Mouse (Mus musculus): ENCODE measurements around the gene Six2. TPM values are rescaled to one million over a fixed set of nuclear protein-coding genes. Genes with fewer than 3 reads are reported as not detected.

The Six2 gene
- polyA plus RNA-seq, 1 experiment from 2014 or later = 13.2 TPM

DNA sequence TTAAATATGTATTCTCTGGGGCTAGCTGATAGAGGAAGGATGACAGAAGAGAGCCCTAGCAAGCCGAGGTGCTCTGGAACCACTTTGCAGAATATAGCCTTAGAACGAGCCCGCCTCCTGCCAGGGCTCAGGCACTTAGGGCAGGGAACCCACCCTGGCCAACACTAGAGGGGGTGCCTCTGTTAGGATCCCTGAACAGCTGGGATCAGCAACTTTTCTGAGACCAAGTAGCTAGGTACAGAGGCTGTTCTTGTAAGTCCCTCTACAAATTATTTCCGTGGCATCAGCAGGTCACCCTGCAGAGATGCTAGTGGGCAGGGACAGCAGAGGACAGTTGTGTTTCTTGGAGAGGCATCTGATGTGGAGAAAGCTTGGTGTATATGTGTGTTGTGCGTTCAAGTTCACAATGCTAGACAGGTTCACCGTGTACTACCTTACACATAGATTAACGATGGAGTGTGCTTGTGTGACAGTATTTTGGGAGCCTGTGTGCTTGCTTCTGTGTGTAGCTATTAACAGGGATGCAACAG, 5.8 kb downstream of the Six2 start:
- no peak for DNase-seq (ENCODE audit: low spot score)
- Histone ChIP-seq H3K27ac (replicated peaks; ENCODE audit: low read depth, low read length) (peak overlapping the region; percentile 76), H3K9ac (ENCODE audit: low read depth, low read length) (peak overlapping the region; percentile 92), H3K27me3 (replicated peaks; ENCODE audit: control insufficient read depth, insufficient read depth, low read length) (peaks cover 65% of the 10 kb centered on the region), H3K9me3 (ENCODE audit: control insufficient read depth, low read length) (no peaks in the 10 kb centered on the region), H3K4me3 (ENCODE audit: low read depth, low read length) (peak overlapping the region; percentile 66), H3K4me1 (ENCODE audit: control insufficient read depth, insufficient read depth, low read length) (peaks cover 14% of the 10 kb centered on the region), H3K4me2 (ENCODE audit: low read depth, low read length) (peak overlapping the region; percentile 72), H3K36me3 (ENCODE audit: control insufficient read depth, insufficient read depth, low read length) (peaks cover 9% of the 10 kb centered on the region)
- 29% methylated on average over 7 of the region's 7 CpGs for WGBS
- no peak for ATAC-seq (ENCODE audit: low read depth)

- DNase-seq (ENCODE audit: low spot score) (no peak), ATAC-seq (ENCODE audit: low read depth) (no peak)
- Histone ChIP-seq H3K36me3 (ENCODE audit: control insufficient read depth, insufficient read depth, low read length) (peaks cover 9% of the 10 kb centered on the region), H3K4me2 (ENCODE audit: low read depth, low read length) (peak overlapping the region; percentile 72), H3K4me1 (ENCODE audit: control insufficient read depth, insufficient read depth, low read length) (peaks cover 14% of the 10 kb centered on the region; the same call in 1 of the 2 replicates), H3K9ac (ENCODE audit: low read depth, low read length) (peak overlapping the region; percentile 92), H3K9me3 (ENCODE audit: control insufficient read depth, low read length) (no peaks in the 10 kb centered on the region), H3K27ac (replicated peaks; ENCODE audit: low read depth, low read length) (peak overlapping the region; percentile 76; the same call in 1 of the 2 replicates), H3K27me3 (replicated peaks; ENCODE audit: control insufficient read depth, insufficient read depth, low read length) (peaks cover 62% of the 10 kb centered on the region), H3K4me3 (ENCODE audit: low read depth, low read length) (peak overlapping the region; percentile 66)
- WGBS = 18% methylated on average over 6 of the region's 6 CpGs
Observed at GRCm38 (mm10) chr17:85681741-85682140, 6.3 kb downstream of the Six2 start.

DNA sequence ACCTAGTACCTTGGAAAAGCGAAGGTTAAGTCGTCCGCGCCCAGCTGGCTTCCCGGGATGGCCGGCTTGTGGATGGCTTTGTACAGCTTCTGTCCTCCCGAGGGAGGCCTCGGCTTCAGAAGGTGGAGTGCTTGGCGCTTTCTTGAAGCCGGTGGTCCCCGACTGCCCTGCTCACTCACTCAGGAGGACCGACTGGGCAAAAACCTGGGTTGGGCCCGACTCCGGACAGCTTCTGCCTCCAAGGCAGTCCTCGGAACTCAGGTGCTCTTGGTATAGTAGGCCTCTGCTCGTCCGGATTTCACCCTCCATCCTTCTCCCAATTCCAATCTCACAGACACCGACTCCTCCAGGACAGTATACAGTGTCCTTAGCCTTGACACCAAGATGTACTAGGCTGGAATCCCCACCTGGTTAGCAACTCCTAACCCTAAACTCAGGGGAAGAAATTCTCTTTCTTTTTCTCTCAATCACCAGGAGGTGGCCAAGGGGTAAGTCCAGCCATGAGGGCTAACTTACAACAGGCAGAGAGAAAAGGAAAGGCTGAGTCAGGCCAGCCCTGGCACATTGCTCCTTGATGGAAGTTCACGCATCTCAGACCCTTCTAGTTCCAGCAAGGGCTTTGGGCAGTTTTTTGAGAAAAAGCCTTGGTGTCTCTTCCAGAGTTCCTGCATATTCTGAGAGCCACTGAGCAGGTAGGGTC, 7.1 kb downstream of the Six2 start:
- peaks cover 61% of the 10 kb centered on the region for H3K27me3 ChIP-seq (replicated peaks; ENCODE audit: control insufficient read depth, insufficient read depth, low read length)
- H3K36me3 ChIP-seq (ENCODE audit: control insufficient read depth, insufficient read depth, low read length) = peaks cover 9% of the 10 kb centered on the region
- no peak for ATAC-seq (ENCODE audit: low read depth)
- peak overlapping the region; percentile 66 for H3K4me3 ChIP-seq (ENCODE audit: low read depth, low read length)
- peak overlapping the region; percentile 72 for H3K4me2 ChIP-seq (ENCODE audit: low read depth, low read length)
- 15% methylated on average over 16 of the region's 19 CpGs for WGBS
- H3K9ac ChIP-seq (ENCODE audit: low read depth, low read length) = peak overlapping the region; percentile 92
- no peak for DNase-seq (ENCODE audit: low spot score)
- peaks cover 14% of the 10 kb centered on the region; the same call in 1 of the 2 replicates for H3K4me1 ChIP-seq (ENCODE audit: control insufficient read depth, insufficient read depth, low read length)
- H3K9me3 ChIP-seq (ENCODE audit: control insufficient read depth, low read length) = no peaks in the 10 kb centered on the region
- peak overlapping the region; percentile 76; the same call in 1 of the 2 replicates for H3K27ac ChIP-seq (replicated peaks; ENCODE audit: low read depth, low read length)

DNA sequence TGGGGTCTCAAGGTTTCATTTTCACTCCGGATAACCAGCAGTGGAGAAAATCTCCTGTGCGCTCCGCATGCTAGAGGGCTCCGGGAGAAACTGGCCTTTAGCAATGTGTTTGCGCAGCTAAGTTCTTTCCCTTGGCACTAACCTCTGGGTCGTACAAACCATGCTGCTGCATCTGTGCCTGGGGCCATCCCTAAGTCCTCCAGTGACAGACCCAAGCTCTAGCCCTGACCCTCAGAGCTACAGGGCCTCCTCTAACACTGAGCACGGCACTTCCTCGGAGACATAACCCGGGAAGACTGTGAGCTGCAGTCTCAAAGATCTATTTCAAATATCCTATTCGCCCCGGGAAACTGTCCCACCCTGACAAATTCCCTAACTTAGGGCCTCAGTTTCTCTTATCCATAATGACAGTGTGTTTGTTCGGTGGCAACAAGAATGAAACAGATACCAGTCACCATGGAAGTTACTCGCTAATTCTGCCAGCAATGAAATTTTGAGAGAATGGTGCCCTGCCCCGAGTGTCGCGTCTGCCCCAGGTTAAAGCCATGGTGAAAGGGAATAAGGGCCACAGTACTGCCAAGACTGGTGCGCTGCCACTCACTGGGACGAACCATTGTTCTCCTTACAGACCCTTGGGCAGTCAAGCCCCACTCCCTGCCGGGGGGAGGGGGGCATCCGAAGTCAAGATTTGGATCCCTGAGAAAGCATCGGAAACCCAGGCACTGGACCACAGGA, 7.8 kb downstream of the Six2 start:
- no peak for ATAC-seq (ENCODE audit: low read depth)
- H3K4me1 ChIP-seq (ENCODE audit: control insufficient read depth, insufficient read depth, low read length) = peaks cover 11% of the 10 kb centered on the region; the same call in 1 of the 2 replicates
- H3K9ac ChIP-seq (ENCODE audit: low read depth, low read length) = peak overlapping the region; percentile 92
- H3K9me3 ChIP-seq (ENCODE audit: control insufficient read depth, low read length) = no peaks in the 10 kb centered on the region
- peaks cover 5% of the 10 kb centered on the region for H3K36me3 ChIP-seq (ENCODE audit: control insufficient read depth, insufficient read depth, low read length)
- H3K4me3 ChIP-seq (ENCODE audit: low read depth, low read length) = peak overlapping the region; percentile 66
- peak overlapping the region; percentile 72 for H3K4me2 ChIP-seq (ENCODE audit: low read depth, low read length)
- no peak for DNase-seq (ENCODE audit: low spot score)
- H3K27ac ChIP-seq (replicated peaks; ENCODE audit: low read depth, low read length) = peak overlapping the region; percentile 76
- WGBS = 14% methylated on average over 19 of the region's 21 CpGs
- H3K27me3 ChIP-seq (replicated peaks; ENCODE audit: control insufficient read depth, insufficient read depth, low read length) = peaks cover 54% of the 10 kb centered on the region

DNA sequence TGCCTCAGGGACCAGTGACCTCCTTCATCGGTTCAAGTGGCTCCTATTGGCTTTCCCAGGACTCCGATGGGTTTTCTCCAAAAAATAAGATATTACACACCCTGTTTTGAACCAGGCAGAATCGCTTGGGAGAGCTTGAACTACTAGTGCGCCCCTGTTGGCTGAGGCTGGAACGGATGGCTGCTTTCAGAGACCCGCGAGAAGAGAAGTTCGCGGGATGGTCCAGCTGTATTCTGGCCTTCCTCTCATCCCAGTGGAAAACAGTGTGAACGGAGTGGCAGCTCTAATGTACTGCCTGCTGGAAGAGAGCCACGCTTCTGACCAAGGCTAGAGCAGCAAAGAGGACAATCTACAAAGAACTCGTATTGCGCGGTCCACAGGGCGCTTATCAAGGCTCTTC, 8.4 kb downstream of the Six2 start:
- ATAC-seq (ENCODE audit: low read depth) (peak; percentile 60), DNase-seq (ENCODE audit: low spot score) (no peak)
- WGBS = 10% methylated on average over 15 of the region's 15 CpGs
- Histone ChIP-seq H3K27me3 (replicated peaks; ENCODE audit: control insufficient read depth, insufficient read depth, low read length) (peaks cover 50% of the 10 kb centered on the region), H3K4me2 (ENCODE audit: low read depth, low read length) (peak overlapping the region; percentile 72), H3K9me3 (ENCODE audit: control insufficient read depth, low read length) (no peaks in the 10 kb centered on the region), H3K36me3 (ENCODE audit: control insufficient read depth, insufficient read depth, low read length) (no peaks in the 10 kb centered on the region), H3K4me3 (ENCODE audit: low read depth, low read length) (peak overlapping the region; percentile 66), H3K9ac (ENCODE audit: low read depth, low read length) (peak overlapping the region; percentile 92), H3K4me1 (ENCODE audit: control insufficient read depth, insufficient read depth, low read length) (peaks cover 7% of the 10 kb centered on the region; the same call in 1 of the 2 replicates), H3K27ac (replicated peaks; ENCODE audit: low read depth, low read length) (peak overlapping the region; percentile 76)

GRCm38 (mm10) chr17:85664618-85665320, 23.3 kb downstream of the Six2 start:
- Histone ChIP-seq H3K4me1 (ENCODE audit: control insufficient read depth, insufficient read depth, low read length) (no peaks in the 10 kb centered on the region), H3K27ac (replicated peaks; ENCODE audit: low read depth, low read length) (no peak overlapping the region), H3K36me3 (ENCODE audit: control insufficient read depth, insufficient read depth, low read length) (no peaks in the 10 kb centered on the region), H3K27me3 (replicated peaks; ENCODE audit: control insufficient read depth, insufficient read depth, low read length) (0 out of 2 replicates have a peak, but pooled peaks cover 6% of the 10 kb centered on the region), H3K9ac (ENCODE audit: low read depth, low read length) (0 out of 2 replicates have a peak overlapping the region, but pooled peaks have one; percentile 39), H3K4me2 (ENCODE audit: low read depth, low read length) (peak overlapping the region; percentile 53), H3K4me3 (ENCODE audit: low read depth, low read length) (peak overlapping the region; percentile 31), H3K9me3 (ENCODE audit: control insufficient read depth, low read length) (no peaks in the 10 kb centered on the region)
- DNase-seq (ENCODE audit: low spot score) (peak; percentile 93), ATAC-seq (ENCODE audit: low read depth) (peak; percentile 85)
- WGBS = 1% methylated on average over 20 of the region's 20 CpGs

DNA sequence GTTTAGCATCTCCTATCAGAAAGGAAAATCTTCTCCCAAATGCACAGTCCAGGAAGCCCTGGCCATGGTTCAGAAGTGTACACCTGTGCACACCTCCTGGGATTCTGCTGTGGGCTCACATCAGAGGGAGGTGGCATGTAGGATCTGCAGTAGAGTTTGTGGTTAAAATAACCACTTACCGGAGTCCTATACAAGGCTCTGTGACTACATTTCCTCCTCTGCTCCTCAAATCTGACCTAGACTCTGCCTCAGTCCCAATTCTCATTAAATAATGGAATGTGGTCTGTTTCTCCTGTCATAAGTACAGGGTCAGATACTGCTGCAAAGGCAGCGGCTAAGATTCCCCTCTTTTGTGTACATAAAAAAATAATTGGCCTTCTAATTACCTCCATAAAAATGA, 23.9 kb downstream of the Six2 start:
- WGBS = 36% methylated on average over 2 of the region's 2 CpGs
- H3K4me3 ChIP-seq (ENCODE audit: low read depth, low read length) = peak overlapping the region; percentile 31

GRCm38 (mm10) chr17:85661521-85661920, 26.6 kb downstream of the Six2 start:
- H3K9ac ChIP-seq (ENCODE audit: low read depth, low read length) = no peak overlapping the region
- DNase-seq (ENCODE audit: low spot score) (no peak), ATAC-seq (ENCODE audit: low read depth) (no peak)
- H3K27me3 ChIP-seq (replicated peaks; ENCODE audit: control insufficient read depth, insufficient read depth, low read length) = 0 out of 2 replicates have a peak, but pooled peaks cover under 1% of the 10 kb centered on the region
- no peak overlapping the region for H3K27ac ChIP-seq (replicated peaks; ENCODE audit: low read depth, low read length)
- no peak overlapping the region for H3K4me2 ChIP-seq (ENCODE audit: low read depth, low read length)
- WGBS = 67% methylated on average over 5 of the region's 5 CpGs
- H3K9me3 ChIP-seq (ENCODE audit: control insufficient read depth, low read length) = no peaks in the 10 kb centered on the region
- no peak overlapping the region for H3K4me3 ChIP-seq (ENCODE audit: low read depth, low read length)
- H3K36me3 ChIP-seq (ENCODE audit: control insufficient read depth, insufficient read depth, low read length) = no peaks in the 10 kb centered on the region
- no peaks in the 10 kb centered on the region for H3K4me1 ChIP-seq (ENCODE audit: control insufficient read depth, insufficient read depth, low read length)

More for the DNA sequence above, 23.9 kb downstream of the Six2 start:
- Histone ChIP-seq H3K9me3 (ENCODE audit: control insufficient read depth, low read length) (no peaks in the 10 kb centered on the region), H3K27me3 (replicated peaks; ENCODE audit: control insufficient read depth, insufficient read depth, low read length) (0 out of 2 replicates have a peak, but pooled peaks cover 6% of the 10 kb centered on the region), H3K27ac (replicated peaks; ENCODE audit: low read depth, low read length) (no peak overlapping the region), H3K9ac (ENCODE audit: low read depth, low read length) (no peak overlapping the region), H3K4me1 (ENCODE audit: control insufficient read depth, insufficient read depth, low read length) (no peaks in the 10 kb centered on the region), H3K4me2 (ENCODE audit: low read depth, low read length) (peak overlapping the region; percentile 53; the same call in 1 of the 2 replicates), H3K36me3 (ENCODE audit: control insufficient read depth, insufficient read depth, low read length) (no peaks in the 10 kb centered on the region)
- no peak for DNase-seq (ENCODE audit: low spot score)
- 0 out of 2 replicates have a peak, but pooled peaks have one; percentile 1 for ATAC-seq (ENCODE audit: low read depth)
